Mouse (Mus musculus) adrenal gland, postnatal 10 days (tissue): ENCODE measurements around the gene 9430015G10Rik. TPM values are rescaled to one million over a fixed set of nuclear protein-coding genes. Genes with fewer than 3 reads are reported as not detected.
"Not testable (repeated sequence)": the region's sequence is repeated elsewhere in the genome, so short reads cannot be mapped to it uniquely, and the experiment has no call there.

Experiments
- DNase-seq: peaks from one replicate; pipeline ENCODE4 v3.0.0; 2021; ENCODE audit warnings: mixed read lengths
- total RNA-seq, 2 experiments: library from RNA; stranded (reverse); gene quantifications; 2 replicates each; pipeline ENCODE4 v1.2.3; 2021

9430015G10Rik gene
- total RNA-seq, 2 experiments from 2014 or later, result 10.6 to 13.8 TPM

- DNase-seq, result no peak
These were observed 11.9 kb upstream of the 9430015G10Rik start for GRCm38 (mm10) chr4:156097770-156098366.

- no peak for DNase-seq
These were observed 10.4 kb upstream of the 9430015G10Rik start for GRCm38 (mm10) chr4:156099427-156099826.

- no peak for DNase-seq
These were observed 9.3 kb upstream of the 9430015G10Rik start for GRCm38 (mm10) chr4:156100501-156100900.

GRCm38 (mm10) chr4:156101481-156101903, 8.3 kb upstream of the 9430015G10Rik start:
- DNase-seq, result no peak

- DNase-seq, result no peak
These were observed 6.4 kb upstream of the 9430015G10Rik start for GRCm38 (mm10) chr4:156103342-156103741.

GRCm38 (mm10) chr4:156108606-156109546, 906 bp upstream of the 9430015G10Rik start:
- peak; percentile 69 for DNase-seq

GRCm38 (mm10) chr4:156124077-156124476, 14.3 kb downstream of the 9430015G10Rik start:
- DNase-seq, result no peak

GRCm38 (mm10) chr4:156125393-156125792, 15.6 kb downstream of the 9430015G10Rik start:
- DNase-seq, result no peak

- DNase-seq, result no peak
These were observed 17.1 kb downstream of the 9430015G10Rik start for GRCm38 (mm10) chr4:156126841-156127240.

- no peak for DNase-seq
These were observed 19.0 kb downstream of the 9430015G10Rik start for GRCm38 (mm10) chr4:156128746-156129145.

- DNase-seq, result no peak
These were observed 20.7 kb downstream of the 9430015G10Rik start, which contains the start of gene Rnf223 for GRCm38 (mm10) chr4:156130436-156130835. Gene Rnf223, plus strand, starts transcription at chr4:156130513.

- no peak for DNase-seq
These were observed 21.2 kb downstream of the 9430015G10Rik start for GRCm38 (mm10) chr4:156130940-156131339.

- no peak for DNase-seq
These were observed 23.6 kb downstream of the 9430015G10Rik start for GRCm38 (mm10) chr4:156133334-156133733.

GRCm38 (mm10) chr4:156133943-156134605, 24.3 kb downstream of the 9430015G10Rik start:
- no peak for DNase-seq

- no peak for DNase-seq
These were observed 25.3 kb downstream of the 9430015G10Rik start for GRCm38 (mm10) chr4:156135112-156135511.

- DNase-seq, result no peak
These were observed 26.0 kb downstream of the 9430015G10Rik start for GRCm38 (mm10) chr4:156135801-156136200.

- no peak for DNase-seq
These were observed 26.7 kb downstream of the 9430015G10Rik start for GRCm38 (mm10) chr4:156136285-156137100.

- not testable (repeated sequence) for DNase-seq
These were observed 41.1 kb downstream of the 9430015G10Rik start for GRCm38 (mm10) chr4:156150887-156151286.

GRCm38 (mm10) chr4:156154771-156155170, 45.0 kb downstream of the 9430015G10Rik start:
- DNase-seq, result no peak

- DNase-seq, result peak; percentile 1
These were observed 56.7 kb downstream of the 9430015G10Rik start for GRCm38 (mm10) chr4:156166477-156166876.

GRCm38 (mm10) chr4:156168611-156169010, 58.8 kb downstream of the 9430015G10Rik start:
- DNase-seq, result no peak

- DNase-seq, result no peak
These were observed 59.3 kb downstream of the 9430015G10Rik start for GRCm38 (mm10) chr4:156169129-156169528.
